Mouse (Mus musculus) testis, adult 2 months (tissue): ENCODE results near the gene Ttyh3.

Experiments used
- CTCF ChIP-seq: fragments of 200-500 bp; IDR thresholded peaks from 2 replicates; pipeline ENCODE4 v1.5.1; 2012; ENCODE audit warnings: low read depth, mild to moderate bottlenecking, inconsistent platforms, low read length, moderate library complexity; ENCODE audit not compliant: control insufficient read depth, insufficient read depth, insufficient replicate concordance
- POLR2A ChIP-seq: fragments of 200-500 bp; IDR thresholded peaks from 2 replicates; pipeline ENCODE4 v1.6.1; 2012; ENCODE audit warnings: low read depth, mild to moderate bottlenecking, inconsistent platforms, low read length, moderate library complexity; ENCODE audit not compliant: control insufficient read depth

GRCm38 (mm10) chr5:140619895-140620736, 28.7 kb downstream of the Ttyh3 start:
- TF ChIP-seq POLR2A (no peak), CTCF (no peak)
